ENCODE assay signal across 14 mouse cellular contexts in the genomic region with DNA sequence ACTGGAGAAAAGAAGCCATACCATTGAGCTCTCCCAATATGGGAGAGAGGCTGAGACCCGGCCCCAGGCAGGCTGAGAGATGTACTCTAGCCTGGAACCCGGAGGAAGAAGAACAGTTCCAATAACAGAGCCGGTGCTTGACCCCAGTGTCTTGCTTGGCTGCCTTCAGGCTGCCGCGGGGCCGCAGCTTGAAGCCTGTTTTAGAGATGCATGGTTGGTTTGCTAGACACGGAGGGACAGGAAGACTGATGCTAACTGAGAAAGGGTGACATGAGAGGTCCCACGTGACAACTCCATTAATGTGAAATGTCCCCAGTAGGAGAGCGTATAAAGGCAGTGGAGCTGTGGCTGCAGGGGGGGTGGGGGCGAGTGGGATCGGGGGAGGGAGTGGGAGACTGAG.
DNase-seq lines count a peak whose midpoint lies in the region; ATAC-seq lines count a peak whose summit lies in the region.
"Had no signal": no experiment of that assay in that cellular context is flagged by ENCODE, and none has a peak within 500 bp of the region (broad histone marks: within the 10 kb centered on the region; RNA-seq: fewer than 3 reads in every experiment).

No protein-coding gene starts in this region.

- H3K4me1 ChIP-seq in kidney, embryonic 15.5 days: peaks cover 94% of the 10 kb centered on the region
- H3K4me1 ChIP-seq in embryonic facial prominence, embryonic 10.5 days: peaks cover 93% of the 10 kb centered on the region
- H3K4me1 ChIP-seq in hindbrain, embryonic 13.5 days (replicated peaks): peaks cover 90% of the 10 kb centered on the region
- peaks cover 78% of the 10 kb centered on the region for H3K4me1 ChIP-seq in neural tube, embryonic 14.5 days (ENCODE audit: control insufficient read depth, insufficient read depth, low read length)

- peak overlapping the region; percentile 42; the same call in 1 of the 2 replicates for H3K27ac ChIP-seq in kidney, embryonic 15.5 days
- H3K27ac ChIP-seq in embryonic facial prominence, embryonic 10.5 days (replicated peaks): peak overlapping the region; percentile 52; the same call in 1 of the 2 replicates
- H3K27ac ChIP-seq in hindbrain, embryonic 13.5 days: peak overlapping the region; percentile 94
- peak overlapping the region; percentile 81; the same call in 1 of the 2 replicates for H3K27ac ChIP-seq in neural tube, embryonic 14.5 days (ENCODE audit: low read depth, low read length)
- H3K27ac ChIP-seq: intestine, embryonic 15.5 days; liver, embryonic 14.5 days had no signal

- peak overlapping the region; percentile 24; the same call in 1 of the 2 replicates for H3K4me2 ChIP-seq in kidney, embryonic 15.5 days
- no peak overlapping the region for H3K4me2 ChIP-seq in hindbrain, embryonic 13.5 days
- H3K4me2 ChIP-seq in neural tube, embryonic 14.5 days (ENCODE audit: low read depth, low read length): no peak overlapping the region
- H3K4me2 ChIP-seq: intestine, embryonic 15.5 days had no signal

- no peaks in the 10 kb centered on the region for H3K36me3 ChIP-seq in kidney, embryonic 15.5 days
- H3K36me3 ChIP-seq in embryonic facial prominence, embryonic 10.5 days (replicated peaks): no peaks in the 10 kb centered on the region
- H3K36me3 ChIP-seq in hindbrain, embryonic 13.5 days: no peaks in the 10 kb centered on the region
- H3K36me3 ChIP-seq in neural tube, embryonic 14.5 days (ENCODE audit: control insufficient read depth, insufficient read depth, low read length): no peaks in the 10 kb centered on the region
- H3K36me3 ChIP-seq: intestine, embryonic 15.5 days had no signal

- H3K9me3 ChIP-seq in kidney, embryonic 15.5 days (replicated peaks): no peaks in the 10 kb centered on the region
- no peaks in the 10 kb centered on the region for H3K9me3 ChIP-seq in embryonic facial prominence, embryonic 10.5 days
- H3K9me3 ChIP-seq in hindbrain, embryonic 13.5 days: no peaks in the 10 kb centered on the region
- H3K9me3 ChIP-seq in neural tube, embryonic 14.5 days (ENCODE audit: control insufficient read depth, low read length): no peaks in the 10 kb centered on the region
- H3K9me3 ChIP-seq: intestine, embryonic 15.5 days had no signal

- H3K4me3 ChIP-seq in kidney, embryonic 15.5 days (replicated peaks): no peak overlapping the region
- H3K4me3 ChIP-seq in embryonic facial prominence, embryonic 10.5 days: no peak overlapping the region
- H3K4me3 ChIP-seq in hindbrain, embryonic 13.5 days: no peak overlapping the region
- H3K4me3 ChIP-seq in neural tube, embryonic 14.5 days (ENCODE audit: low read depth, low read length): no peak overlapping the region
- H3K4me3 ChIP-seq: intestine, embryonic 15.5 days had no signal

- 11% methylated on average over 11 of the region's 11 CpGs for whole genome bisulfite sequencing in kidney, embryonic 15.5 days
- 35% methylated on average over 11 of the region's 11 CpGs for WGBS in embryonic facial prominence, embryonic 10.5 days
- WGBS in hindbrain, embryonic 13.5 days: 8% methylated on average over 11 of the region's 11 CpGs
- 13% methylated on average over 11 of the region's 11 CpGs for WGBS in neural tube, embryonic 14.5 days

- no peak overlapping the region for H3K9ac ChIP-seq in kidney, embryonic 15.5 days
- H3K9ac ChIP-seq in hindbrain, embryonic 13.5 days: 0 out of 2 replicates have a peak overlapping the region, but pooled peaks have one; percentile 35
- H3K9ac ChIP-seq in neural tube, embryonic 14.5 days (replicated peaks; ENCODE audit: low read depth, low read length): 0 out of 2 replicates have a peak overlapping the region, but pooled peaks have one; percentile 16
- H3K9ac ChIP-seq: intestine, embryonic 15.5 days; liver, embryonic 14.5 days had no signal

- ATAC-seq in kidney, embryonic 15.5 days (replicated peaks; ENCODE audit: low FRiP score): 0 out of 2 replicates have a peak, but pooled peaks have one; percentile 28
- no peak for ATAC-seq in hindbrain, embryonic 13.5 days (ENCODE audit: low FRiP score)
- ATAC-seq in neural tube, embryonic 14.5 days (ENCODE audit: low read depth): no peak
- ATAC-seq: intestine, embryonic 15.5 days had no signal

- no peaks in the 10 kb centered on the region for H3K27me3 ChIP-seq in kidney, embryonic 15.5 days
- H3K27me3 ChIP-seq in embryonic facial prominence, embryonic 10.5 days (replicated peaks; ENCODE audit: low read depth, poor library complexity, severe bottlenecking): peaks cover 33% of the 10 kb centered on the region
- H3K27me3 ChIP-seq in hindbrain, embryonic 13.5 days: no peaks in the 10 kb centered on the region; the same call in 1 of the 2 replicates
- H3K27me3 ChIP-seq in neural tube, embryonic 14.5 days (ENCODE audit: control insufficient read depth, insufficient read depth, low read length): no peaks in the 10 kb centered on the region
- H3K27me3 ChIP-seq: intestine, embryonic 15.5 days had no signal

- DNase-seq in kidney, adult 18-20 months: no peak
- no peak for DNase-seq in embryonic facial prominence, embryonic 10.5 days (ENCODE audit: low spot score)
- DNase-seq in adipocyte (ENCODE audit: low spot score): no peak
- no peak for DNase-seq in frontal cortex, postnatal 14 days (ENCODE audit: low spot score in 2 of 2)
- DNase-seq: cerebellum, adult 11 months; heart, postnatal 10 days; lung, postnatal 10 days; right cerebral cortex, postnatal 25 days; thymus, adult 18-20 months had no signal

Comparison
In these comparisons a context has a peak if more than half of its experiments do, and no peak if none do; other contexts are left out.
1. H3K27ac ChIP-seq: peak in every context shown above with its lines; median percentile 94 in hindbrain, embryonic 13.5 days; 81 in neural tube, embryonic 14.5 days; 52 in embryonic facial prominence, embryonic 10.5 days; 42 in kidney, embryonic 15.5 days.